Mouse (Mus musculus): ENCODE results near the gene Hpse. TPM values are rescaled to one million over a fixed set of nuclear protein-coding genes. Genes with fewer than 3 reads are reported as not detected.

Hpse gene
- polyA plus RNA-seq, 1 experiment from 2014 or later = 1.2 TPM

- Histone ChIP-seq H3K27me3 (no peaks in the 10 kb centered on the region), H3K36me3 (peaks cover 31% of the 10 kb centered on the region), H3K27ac (replicated peaks) (no peak overlapping the region), H3K4me2 (no peak overlapping the region), H3K9ac (no peak overlapping the region), H3K4me3 (no peak overlapping the region), H3K9me3 (no peaks in the 10 kb centered on the region), H3K4me1 (replicated peaks) (no peaks in the 10 kb centered on the region)
- WGBS = 82% methylated on average over 10 of the region's 10 CpGs
- ATAC-seq (ENCODE audit: low read depth) = no peak
Measured at GRCm38 (mm10) chr5:100651486-100651885, 68.0 kb downstream of the Hpse start.

GRCm38 (mm10) chr5:100650969-100651368 is 68.5 kb downstream of the Hpse start:
- no peak overlapping the region for H3K4me2 ChIP-seq
- H3K36me3 ChIP-seq = peaks cover 25% of the 10 kb centered on the region
- H3K9ac ChIP-seq = no peak overlapping the region
- H3K27me3 ChIP-seq = no peaks in the 10 kb centered on the region
- no peaks in the 10 kb centered on the region for H3K4me1 ChIP-seq (replicated peaks)
- no peak overlapping the region for H3K27ac ChIP-seq (replicated peaks)
- no peak overlapping the region for H3K4me3 ChIP-seq
- no peaks in the 10 kb centered on the region for H3K9me3 ChIP-seq
- WGBS = 88% methylated on average over 7 of the region's 7 CpGs
- no peak for ATAC-seq (ENCODE audit: low read depth)

GRCm38 (mm10) chr5:100648546-100648945 is 71.0 kb downstream of the Hpse start:
- H3K9me3 ChIP-seq = no peaks in the 10 kb centered on the region
- no peaks in the 10 kb centered on the region for H3K27me3 ChIP-seq
- no peak overlapping the region for H3K27ac ChIP-seq (replicated peaks)
- no peaks in the 10 kb centered on the region for H3K4me1 ChIP-seq (replicated peaks)
- no peak overlapping the region for H3K4me3 ChIP-seq
- 42% methylated on average over 6 of the region's 6 CpGs for whole genome bisulfite sequencing
- H3K9ac ChIP-seq = no peak overlapping the region
- ATAC-seq (ENCODE audit: low read depth) = no peak
- H3K36me3 ChIP-seq = peaks cover 2% of the 10 kb centered on the region; the same call in 1 of the 2 replicates
- H3K4me2 ChIP-seq = no peak overlapping the region

GRCm38 (mm10) chr5:100648046-100648445 is 71.5 kb downstream of the Hpse start:
- Histone ChIP-seq H3K4me2 (no peak overlapping the region), H3K9ac (no peak overlapping the region), H3K9me3 (no peaks in the 10 kb centered on the region), H3K27me3 (no peaks in the 10 kb centered on the region), H3K36me3 (no peaks in the 10 kb centered on the region), H3K27ac (replicated peaks) (no peak overlapping the region), H3K4me3 (no peak overlapping the region), H3K4me1 (replicated peaks) (no peaks in the 10 kb centered on the region)
- 77% methylated on average over 10 of the region's 10 CpGs for WGBS
- no peak for ATAC-seq (ENCODE audit: low read depth)

GRCm38 (mm10) chr5:100646558-100646957 is 73.0 kb downstream of the Hpse start:
- no peak for ATAC-seq (ENCODE audit: low read depth)

GRCm38 (mm10) chr5:100643991-100644535 is 75.5 kb downstream of the Hpse start:
- Histone ChIP-seq H3K9ac (no peak overlapping the region), H3K9me3 (no peaks in the 10 kb centered on the region), H3K27me3 (no peaks in the 10 kb centered on the region), H3K36me3 (no peaks in the 10 kb centered on the region), H3K4me2 (no peak overlapping the region), H3K4me1 (replicated peaks) (no peaks in the 10 kb centered on the region), H3K4me3 (no peak overlapping the region), H3K27ac (replicated peaks) (no peak overlapping the region)
- no peak for ATAC-seq (ENCODE audit: low read depth)
- WGBS = 77% methylated on average over 7 of the region's 7 CpGs

More at GRCm38 (mm10) chr5:100646558-100646957, 73.0 kb downstream of the Hpse start:
- no peak overlapping the region for H3K9ac ChIP-seq
- no peaks in the 10 kb centered on the region for H3K9me3 ChIP-seq
- H3K27me3 ChIP-seq = no peaks in the 10 kb centered on the region
- no peak overlapping the region for H3K27ac ChIP-seq (replicated peaks)
- 84% methylated on average over 4 of the region's 4 CpGs for WGBS
- no peak overlapping the region for H3K4me3 ChIP-seq
- H3K4me1 ChIP-seq (replicated peaks) = no peaks in the 10 kb centered on the region
- H3K4me2 ChIP-seq = no peak overlapping the region
- no peaks in the 10 kb centered on the region for H3K36me3 ChIP-seq

GRCm38 (mm10) chr5:100643253-100643990 is 76.1 kb downstream of the Hpse start:
- Histone ChIP-seq H3K4me2 (no peak overlapping the region), H3K9ac (no peak overlapping the region), H3K36me3 (no peaks in the 10 kb centered on the region), H3K27me3 (no peaks in the 10 kb centered on the region), H3K27ac (replicated peaks) (no peak overlapping the region), H3K4me1 (replicated peaks) (no peaks in the 10 kb centered on the region), H3K4me3 (no peak overlapping the region), H3K9me3 (no peaks in the 10 kb centered on the region)
- no peak for ATAC-seq (ENCODE audit: low read depth)
- WGBS = 81% methylated on average over 12 of the region's 12 CpGs

GRCm38 (mm10) chr5:100642316-100642715 is 77.2 kb downstream of the Hpse start:
- Histone ChIP-seq H3K9ac (no peak overlapping the region), H3K27ac (replicated peaks) (no peak overlapping the region), H3K4me2 (no peak overlapping the region), H3K4me1 (replicated peaks) (no peaks in the 10 kb centered on the region), H3K27me3 (no peaks in the 10 kb centered on the region), H3K9me3 (no peaks in the 10 kb centered on the region), H3K4me3 (no peak overlapping the region), H3K36me3 (no peaks in the 10 kb centered on the region)
- ATAC-seq (ENCODE audit: low read depth) = no peak
- 84% methylated on average over 5 of the region's 5 CpGs for WGBS

GRCm38 (mm10) chr5:100638483-100638882 is 81.0 kb downstream of the Hpse start:
- Histone ChIP-seq H3K27me3 (no peaks in the 10 kb centered on the region), H3K4me1 (replicated peaks) (no peaks in the 10 kb centered on the region), H3K27ac (replicated peaks) (no peak overlapping the region), H3K4me3 (no peak overlapping the region), H3K9ac (no peak overlapping the region), H3K4me2 (no peak overlapping the region), H3K9me3 (no peaks in the 10 kb centered on the region), H3K36me3 (no peaks in the 10 kb centered on the region)
- 91% methylated on average over 8 of the region's 8 CpGs for WGBS
- no peak for ATAC-seq (ENCODE audit: low read depth)

GRCm38 (mm10) chr5:100636794-100637544 is 82.5 kb downstream of the Hpse start:
- WGBS = 73% methylated on average over 8 of the region's 8 CpGs
- Histone ChIP-seq H3K9me3 (no peaks in the 10 kb centered on the region), H3K36me3 (no peaks in the 10 kb centered on the region), H3K4me3 (no peak overlapping the region), H3K4me2 (no peak overlapping the region), H3K4me1 (replicated peaks) (no peaks in the 10 kb centered on the region), H3K27me3 (no peaks in the 10 kb centered on the region), H3K9ac (no peak overlapping the region), H3K27ac (replicated peaks) (no peak overlapping the region)
- ATAC-seq (ENCODE audit: low read depth) = no peak

- Histone ChIP-seq H3K36me3 (no peaks in the 10 kb centered on the region), H3K9ac (no peak overlapping the region), H3K9me3 (no peaks in the 10 kb centered on the region), H3K27me3 (no peaks in the 10 kb centered on the region), H3K4me3 (no peak overlapping the region), H3K4me2 (no peak overlapping the region), H3K4me1 (replicated peaks) (no peaks in the 10 kb centered on the region), H3K27ac (replicated peaks) (no peak overlapping the region)
- WGBS = 93% methylated on average over 4 of the region's 4 CpGs
- ATAC-seq (ENCODE audit: low read depth) = no peak
Measured at GRCm38 (mm10) chr5:100635908-100636307, 83.6 kb downstream of the Hpse start.

- Histone ChIP-seq H3K9ac (no peak overlapping the region), H3K4me2 (no peak overlapping the region), H3K4me3 (no peak overlapping the region), H3K27ac (replicated peaks) (no peak overlapping the region), H3K27me3 (no peaks in the 10 kb centered on the region), H3K4me1 (replicated peaks) (no peaks in the 10 kb centered on the region), H3K9me3 (no peaks in the 10 kb centered on the region), H3K36me3 (no peaks in the 10 kb centered on the region)
- WGBS = 92% methylated on average over 8 of the region's 8 CpGs
- no peak for ATAC-seq (ENCODE audit: low read depth)
Measured at GRCm38 (mm10) chr5:100634885-100635478, 84.5 kb downstream of the Hpse start.
